ENCODE assay signal across 24 mouse cellular contexts in the genomic region with DNA sequence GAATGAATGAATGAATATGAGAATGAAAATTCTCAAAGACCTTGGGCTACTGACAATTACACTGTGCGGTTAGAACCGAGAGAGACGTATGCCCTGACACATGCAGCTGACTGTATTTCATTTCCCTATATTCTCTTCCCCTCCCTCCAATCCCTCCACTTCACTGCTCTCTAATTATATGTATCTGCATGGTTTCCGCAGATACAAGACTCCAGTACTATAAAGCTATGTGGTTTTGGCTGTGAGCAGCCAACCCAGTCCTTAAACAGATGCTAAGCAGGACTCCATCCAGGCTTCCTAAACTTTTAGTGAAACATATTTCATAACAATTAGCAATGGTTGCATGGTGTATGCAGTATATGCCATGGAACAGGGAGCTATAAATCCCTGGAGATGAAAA.
DNase-seq lines count a peak whose midpoint lies in the region; ATAC-seq and TF ChIP-seq lines count a peak whose summit lies in the region.
"Had no signal": no experiment of that assay in that cellular context is flagged by ENCODE, and none has a peak within 500 bp of the region (broad histone marks: within the 10 kb centered on the region; RNA-seq: fewer than 3 reads in every experiment).

No protein-coding gene starts in this region.

- TF ChIP-seq EP300 in stomach, postnatal 0 days (optimal IDR thresholded peaks at IDR 0.05): no peak

- H3K9me3 ChIP-seq in embryonic facial prominence, embryonic 14.5 days (ENCODE audit: control insufficient read depth, low read length): no peaks in the 10 kb centered on the region
- no peaks in the 10 kb centered on the region for H3K9me3 ChIP-seq in embryonic facial prominence, embryonic 10.5 days
- H3K9me3 ChIP-seq in midbrain, embryonic 13.5 days: no peaks in the 10 kb centered on the region
- no peaks in the 10 kb centered on the region for H3K9me3 ChIP-seq in midbrain, embryonic 16.5 days (replicated peaks; ENCODE audit: control insufficient read depth, low read length, poor library complexity, severe bottlenecking)
- H3K9me3 ChIP-seq in stomach, embryonic 16.5 days (replicated peaks; ENCODE audit: control insufficient read depth, low read length): no peaks in the 10 kb centered on the region
- no peaks in the 10 kb centered on the region for H3K9me3 ChIP-seq in stomach, postnatal 0 days (ENCODE audit: control insufficient read depth, low read length)
- H3K9me3 ChIP-seq: embryonic facial prominence, embryonic 13.5 days; forebrain, embryonic 13.5 days; forebrain, embryonic 15.5 days had no signal

- no peaks in the 10 kb centered on the region for H3K36me3 ChIP-seq in embryonic facial prominence, embryonic 14.5 days (ENCODE audit: control insufficient read depth, insufficient read depth, low read length)
- H3K36me3 ChIP-seq in embryonic facial prominence, embryonic 10.5 days (replicated peaks): no peaks in the 10 kb centered on the region
- H3K36me3 ChIP-seq in midbrain, embryonic 13.5 days: no peaks in the 10 kb centered on the region
- no peaks in the 10 kb centered on the region for H3K36me3 ChIP-seq in midbrain, embryonic 16.5 days (ENCODE audit: control insufficient read depth, insufficient read depth, low read length)
- H3K36me3 ChIP-seq in stomach, embryonic 16.5 days (ENCODE audit: control insufficient read depth, insufficient read depth, low read length): no peaks in the 10 kb centered on the region
- no peaks in the 10 kb centered on the region for H3K36me3 ChIP-seq in stomach, postnatal 0 days (ENCODE audit: control insufficient read depth, insufficient read depth, low read length)
- H3K36me3 ChIP-seq: embryonic facial prominence, embryonic 13.5 days; forebrain, embryonic 15.5 days; G1E had no signal

- 64% methylated on average over 4 of the region's 4 CpGs for WGBS in embryonic facial prominence, embryonic 14.5 days
- 93% methylated on average over 4 of the region's 4 CpGs for WGBS in embryonic facial prominence, embryonic 10.5 days
- 78% methylated on average over 4 of the region's 4 CpGs for WGBS in midbrain, embryonic 13.5 days
- 75% methylated on average over 4 of the region's 4 CpGs for WGBS in midbrain, embryonic 16.5 days
- WGBS in stomach, embryonic 16.5 days: 76% methylated on average over 4 of the region's 4 CpGs
- WGBS in stomach, postnatal 0 days: 77% methylated on average over 4 of the region's 4 CpGs

- no peaks in the 10 kb centered on the region for H3K27me3 ChIP-seq in embryonic facial prominence, embryonic 14.5 days (replicated peaks; ENCODE audit: control insufficient read depth, insufficient read depth, low read length)
- H3K27me3 ChIP-seq in embryonic facial prominence, embryonic 10.5 days (replicated peaks; ENCODE audit: low read depth, poor library complexity, severe bottlenecking): no peaks in the 10 kb centered on the region
- peaks cover 16% of the 10 kb centered on the region for H3K27me3 ChIP-seq in midbrain, embryonic 13.5 days
- no peaks in the 10 kb centered on the region; the same call in 1 of the 2 replicates for H3K27me3 ChIP-seq in midbrain, embryonic 16.5 days (ENCODE audit: control insufficient read depth, insufficient read depth, low read depth, low read length)
- no peaks in the 10 kb centered on the region for H3K27me3 ChIP-seq in stomach, embryonic 16.5 days (ENCODE audit: control insufficient read depth, insufficient read depth, low read length)
- no peaks in the 10 kb centered on the region for H3K27me3 ChIP-seq in stomach, postnatal 0 days (ENCODE audit: control insufficient read depth, insufficient read depth, low read length)
- H3K27me3 ChIP-seq: CH12.LX; forebrain, embryonic 13.5 days; forebrain, embryonic 15.5 days; Patski had no signal

- peak; percentile 60; the same call in 1 of the 2 replicates for ATAC-seq in embryonic facial prominence, embryonic 14.5 days (ENCODE audit: low read depth)
- ATAC-seq in midbrain, embryonic 13.5 days: peak; percentile 14; the same call in 1 of the 2 replicates
- no peak for ATAC-seq in midbrain, embryonic 16.5 days
- no peak for ATAC-seq in stomach, embryonic 16.5 days (ENCODE audit: insufficient read depth, low FRiP score)
- ATAC-seq in stomach, postnatal 0 days (ENCODE audit: low FRiP score, low TSS enrichment): no peak
- ATAC-seq: activated CD4-positive, CD25-positive, alpha-beta regulatory T cell, adult 4 months; CD4-positive, CD25-positive, alpha-beta regulatory T cell, adult 4 months; forebrain, embryonic 13.5 days; forebrain, embryonic 15.5 days; forebrain, postnatal 0 days; Patski had no signal

- H3K4me2 ChIP-seq in embryonic facial prominence, embryonic 14.5 days (ENCODE audit: low read depth, low read length): no peak overlapping the region
- no peak overlapping the region for H3K4me2 ChIP-seq in midbrain, embryonic 13.5 days (replicated peaks)
- H3K4me2 ChIP-seq in midbrain, embryonic 16.5 days (ENCODE audit: low read length): no peak overlapping the region
- H3K4me2 ChIP-seq in stomach, embryonic 16.5 days (ENCODE audit: low read depth, low read length): no peak overlapping the region
- no peak overlapping the region for H3K4me2 ChIP-seq in stomach, postnatal 0 days (replicated peaks; ENCODE audit: low read depth)
- H3K4me2 ChIP-seq: embryonic facial prominence, embryonic 13.5 days; forebrain, embryonic 13.5 days; forebrain, embryonic 15.5 days had no signal

- H3K4me1 ChIP-seq in embryonic facial prominence, embryonic 14.5 days (ENCODE audit: control insufficient read depth, insufficient read depth, low read length): peaks cover 14% of the 10 kb centered on the region; the same call in 1 of the 2 replicates
- H3K4me1 ChIP-seq in embryonic facial prominence, embryonic 10.5 days: peaks cover 19% of the 10 kb centered on the region
- 0 out of 2 replicates have a peak, but pooled peaks cover 5% of the 10 kb centered on the region for H3K4me1 ChIP-seq in midbrain, embryonic 13.5 days (replicated peaks)
- no peaks in the 10 kb centered on the region for H3K4me1 ChIP-seq in midbrain, embryonic 16.5 days (ENCODE audit: control insufficient read depth, insufficient read depth, low read length)
- H3K4me1 ChIP-seq in stomach, embryonic 16.5 days (ENCODE audit: control insufficient read depth, insufficient read depth, low read length): no peaks in the 10 kb centered on the region
- no peaks in the 10 kb centered on the region for H3K4me1 ChIP-seq in stomach, postnatal 0 days (replicated peaks; ENCODE audit: control insufficient read depth, insufficient read depth)
- H3K4me1 ChIP-seq: forebrain, embryonic 13.5 days; forebrain, embryonic 15.5 days had no signal

- H3K4me3 ChIP-seq in embryonic facial prominence, embryonic 14.5 days (ENCODE audit: low read depth, low read length): no peak overlapping the region
- H3K4me3 ChIP-seq in embryonic facial prominence, embryonic 10.5 days: no peak overlapping the region
- H3K4me3 ChIP-seq in midbrain, embryonic 13.5 days (replicated peaks): no peak overlapping the region
- H3K4me3 ChIP-seq in midbrain, embryonic 16.5 days (ENCODE audit: low read depth, low read length): no peak overlapping the region
- no peak overlapping the region for H3K4me3 ChIP-seq in stomach, embryonic 16.5 days (replicated peaks; ENCODE audit: low read length)
- H3K4me3 ChIP-seq in stomach, postnatal 0 days (ENCODE audit: low read depth, low read length): no peak overlapping the region
- H3K4me3 ChIP-seq: embryonic facial prominence, embryonic 13.5 days; forebrain, embryonic 13.5 days; forebrain, embryonic 15.5 days had no signal

- DNase-seq in embryonic facial prominence, embryonic 14.5 days (ENCODE audit: low spot score): peak; percentile 70
- DNase-seq in embryonic facial prominence, embryonic 10.5 days (ENCODE audit: low spot score): no peak
- DNase-seq in stomach, postnatal 0 days (ENCODE audit: low spot score): no peak
- DNase-seq: adrenal gland, adult 8-10 months; adrenal gland, postnatal 14 days; adrenal gland, postnatal 36 days; B cell, adult 2 months; cerebellum, adult 11-12 months; cerebellum, adult 2 months; cerebellum, adult 9-10 months; cerebellum, postnatal 10 days; cerebellum, postnatal 25 days; forebrain, postnatal 0 days had no signal

- no peak for TF ChIP-seq CTCF in stomach, postnatal 0 days (IDR thresholded peaks at IDR 0.05; ENCODE audit: low read depth)

- no peak overlapping the region for H3K27ac ChIP-seq in embryonic facial prominence, embryonic 14.5 days (replicated peaks; ENCODE audit: low read depth, low read length)
- no peak overlapping the region for H3K27ac ChIP-seq in embryonic facial prominence, embryonic 10.5 days (replicated peaks)
- no peak overlapping the region for H3K27ac ChIP-seq in midbrain, embryonic 13.5 days
- no peak overlapping the region for H3K27ac ChIP-seq in midbrain, embryonic 16.5 days (ENCODE audit: low read length)
- peak overlapping the region; percentile 5; the same call in 1 of the 2 replicates for H3K27ac ChIP-seq in stomach, embryonic 16.5 days (ENCODE audit: low read length)
- no peak overlapping the region for H3K27ac ChIP-seq in stomach, postnatal 0 days (replicated peaks)
- H3K27ac ChIP-seq: embryonic facial prominence, embryonic 13.5 days; forebrain, embryonic 13.5 days; forebrain, embryonic 15.5 days had no signal

- no peak overlapping the region for H3K9ac ChIP-seq in embryonic facial prominence, embryonic 14.5 days (ENCODE audit: low read depth, low read length)
- H3K9ac ChIP-seq in midbrain, embryonic 13.5 days (replicated peaks): no peak overlapping the region
- no peak overlapping the region for H3K9ac ChIP-seq in midbrain, embryonic 16.5 days (ENCODE audit: low read depth, low read length)
- H3K9ac ChIP-seq in stomach, embryonic 16.5 days (ENCODE audit: low read length): no peak overlapping the region
- no peak overlapping the region for H3K9ac ChIP-seq in stomach, postnatal 0 days (ENCODE audit: low read length)
- H3K9ac ChIP-seq: embryonic facial prominence, embryonic 13.5 days; forebrain, embryonic 13.5 days; forebrain, embryonic 15.5 days; forebrain, postnatal 0 days had no signal

Comparison
In these comparisons a context has a peak if more than half of its experiments do, and no peak if none do; other contexts are left out.
1. ATAC-seq: peak in embryonic facial prominence, embryonic 14.5 days (single experiment) and midbrain, embryonic 13.5 days (single experiment); none in midbrain, embryonic 16.5 days (single experiment), stomach, embryonic 16.5 days (single experiment) and stomach, postnatal 0 days (single experiment).